Mouse (Mus musculus): ENCODE measurements around the gene Abcd1.
"Not testable (repeated sequence)": the region's sequence is repeated elsewhere in the genome, so short reads cannot be mapped to it uniquely, and the experiment has no call there.

The Abcd1 gene

DNA sequence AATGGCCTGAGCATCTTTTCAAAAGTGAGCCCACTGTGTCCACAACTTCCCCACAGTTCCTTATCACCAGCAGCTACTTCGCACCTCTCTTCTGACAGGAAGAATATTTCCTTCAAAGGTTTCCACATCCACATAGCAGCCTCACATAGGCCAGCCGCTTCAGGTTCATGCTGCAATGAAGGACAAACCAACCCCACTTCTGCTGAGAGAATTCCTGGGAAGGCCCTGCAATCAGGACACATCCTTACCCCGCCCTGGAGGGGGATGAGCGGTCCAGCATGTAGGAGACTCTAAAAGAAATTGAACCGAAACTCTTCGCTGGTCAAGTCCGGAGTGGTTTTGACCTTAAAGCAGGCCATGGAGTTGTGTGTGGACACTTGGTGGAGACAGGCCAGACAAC lies 23.4 kb downstream of the Abcd1 start:
- DNase-seq (ENCODE audit: low spot score in 2 of 2), result not testable (repeated sequence)

DNA sequence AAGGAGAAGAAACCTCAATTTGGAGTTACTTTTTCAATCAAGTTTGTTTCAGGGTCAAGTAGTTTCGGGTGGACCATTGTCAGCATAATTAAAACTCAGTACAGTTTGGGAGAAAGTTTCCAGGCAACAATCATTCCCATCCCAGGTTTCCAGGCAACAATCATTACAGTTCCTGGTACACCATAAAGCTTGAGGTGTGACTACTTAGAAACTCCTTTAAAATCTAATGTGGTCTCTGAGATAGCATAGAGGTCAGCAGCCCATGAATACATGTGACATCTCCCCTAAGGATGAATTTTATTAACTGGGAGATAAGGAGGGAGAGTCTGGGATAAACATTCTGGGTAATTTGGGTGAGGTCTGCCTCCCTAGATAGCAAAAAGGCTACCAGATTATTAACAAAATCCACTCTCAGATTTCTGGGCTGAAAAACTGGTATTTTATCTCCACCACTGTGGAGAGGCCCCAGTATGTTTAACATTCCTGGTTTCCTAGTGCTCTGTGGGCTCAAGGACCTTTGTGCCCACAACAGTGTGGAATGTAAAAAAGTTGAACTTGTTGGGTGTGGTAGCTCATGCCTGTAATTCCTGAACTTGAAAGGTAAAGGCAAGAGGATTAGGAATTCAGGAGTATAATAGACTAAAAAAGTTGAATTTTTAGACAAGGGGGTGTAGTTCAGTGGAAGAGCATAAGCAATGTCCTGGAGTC lies 28.5 kb downstream of the Abcd1 start:
- DNase-seq (ENCODE audit: low spot score in 2 of 2), result no peak

DNA sequence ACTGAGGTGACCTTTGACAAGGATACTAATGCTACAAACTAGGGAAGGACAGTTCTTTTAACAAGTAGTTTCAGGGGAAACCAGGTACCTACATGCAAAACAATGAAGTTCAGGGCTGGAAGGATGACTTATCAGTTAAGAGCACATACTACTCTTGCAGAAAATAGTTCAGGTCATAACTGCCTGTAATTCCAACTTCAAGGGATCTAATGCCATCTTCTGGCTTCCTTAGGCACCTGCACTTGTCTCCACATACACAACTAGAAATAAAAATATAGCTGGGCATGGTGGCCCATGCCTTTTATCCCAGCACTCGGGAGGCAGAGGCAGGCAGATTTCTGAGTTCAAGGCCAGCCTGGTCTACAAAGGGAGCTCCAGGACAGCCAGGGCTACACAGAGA lies 32.6 kb downstream of the Abcd1 start:
- DNase-seq (ENCODE audit: low spot score in 2 of 2), result no peak

DNA sequence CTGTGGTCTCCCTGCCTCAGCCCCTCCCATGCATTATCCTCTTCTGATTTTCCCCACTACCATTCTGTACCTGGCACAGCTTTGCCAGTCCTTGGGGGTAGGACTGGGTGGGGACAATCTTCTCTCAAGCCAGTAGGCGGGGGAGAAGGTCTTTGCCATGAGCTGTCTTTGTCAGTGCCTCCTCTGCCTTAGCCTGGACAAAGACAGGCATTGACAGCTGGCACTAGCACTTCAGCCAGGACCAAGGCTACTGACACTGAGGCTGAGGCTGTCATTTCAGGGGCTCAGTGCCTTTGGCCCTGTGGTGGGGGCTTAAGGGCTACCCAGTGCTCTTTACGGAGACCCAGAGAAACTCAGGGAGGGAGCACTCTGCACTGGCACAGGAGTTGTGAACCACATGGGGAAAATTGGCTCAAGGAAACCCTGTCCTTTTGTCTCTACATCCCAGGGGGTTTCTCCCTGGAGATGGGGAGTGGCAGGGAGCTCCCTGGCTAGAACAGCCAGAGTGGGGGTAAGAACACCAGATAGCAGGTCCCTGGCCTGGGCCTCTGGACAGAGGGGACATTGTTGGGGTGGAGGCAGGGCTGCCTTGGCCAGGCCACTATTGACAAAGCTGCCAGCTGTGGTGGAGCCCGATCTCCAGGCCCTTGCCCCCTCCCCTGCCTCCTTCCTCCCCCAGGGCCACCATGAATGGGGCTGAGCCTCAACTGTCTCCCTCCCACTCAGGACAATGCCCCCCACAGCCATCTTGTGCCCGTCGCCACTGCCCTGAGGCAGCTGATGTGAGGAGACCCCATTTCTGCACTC lies 40.1 kb downstream of the Abcd1 start, which contains the start of gene Plxnb3:
Gene Plxnb3, plus strand, starts transcription at position 757 of the 807 bp plus-strand sequence.
- DNase-seq (ENCODE audit: low spot score in 2 of 2), result no peak

DNA sequence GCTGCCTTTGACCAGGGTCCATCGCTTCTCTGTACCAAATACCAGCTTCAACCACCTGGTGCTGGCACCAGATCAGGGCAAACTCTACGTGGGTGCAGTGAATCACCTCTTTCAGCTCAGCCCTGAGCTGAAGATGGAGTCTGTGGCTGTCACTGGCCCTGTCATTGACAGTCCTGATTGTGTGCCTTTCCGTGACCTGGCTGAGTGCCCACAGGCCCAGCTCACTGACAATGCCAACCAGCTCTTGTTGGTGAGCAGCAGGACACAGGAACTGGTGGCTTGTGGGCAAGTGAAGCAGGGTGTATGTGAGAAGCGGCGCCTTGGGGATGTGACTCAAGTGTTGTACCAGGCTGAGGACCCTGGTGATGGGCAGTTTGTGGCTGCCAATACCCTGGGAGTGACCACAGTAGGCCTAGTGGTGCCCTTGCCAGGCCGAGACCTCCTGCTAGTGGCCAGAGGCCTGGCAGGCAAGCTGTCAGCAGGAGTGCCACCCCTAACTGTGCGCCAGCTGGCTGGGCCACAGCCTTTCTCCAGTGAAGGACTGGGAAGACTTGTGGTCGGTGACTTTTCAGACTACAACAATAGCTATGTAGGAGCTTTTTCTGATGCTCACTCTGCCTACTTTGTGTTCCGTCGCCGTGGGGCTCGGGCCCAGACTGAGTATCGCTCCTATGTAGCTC lies 42.4 kb downstream of the Abcd1 start:
- no peak for DNase-seq (ENCODE audit: low spot score in 2 of 2)

DNA sequence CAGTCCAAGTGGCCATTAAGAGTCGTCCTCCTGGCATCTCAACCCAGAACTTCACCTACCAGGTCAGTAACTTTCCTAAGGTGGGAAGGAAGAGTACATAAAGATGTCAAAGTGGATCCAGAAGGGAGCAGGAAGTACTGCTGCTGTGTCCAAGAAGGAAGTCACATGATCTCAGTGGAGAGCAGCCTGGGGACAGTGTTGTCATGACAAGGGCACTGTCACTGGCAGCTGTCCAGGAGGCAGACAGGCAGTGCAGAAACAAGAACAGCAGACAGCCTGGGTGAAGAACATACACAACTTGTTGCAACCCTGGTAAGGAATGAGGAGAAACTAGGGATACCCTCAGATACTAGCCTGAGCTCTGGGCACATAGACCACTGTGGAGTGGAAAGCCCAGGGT lies 48.9 kb downstream of the Abcd1 start:
- no peak for DNase-seq (ENCODE audit: low spot score in 2 of 2)

DNA sequence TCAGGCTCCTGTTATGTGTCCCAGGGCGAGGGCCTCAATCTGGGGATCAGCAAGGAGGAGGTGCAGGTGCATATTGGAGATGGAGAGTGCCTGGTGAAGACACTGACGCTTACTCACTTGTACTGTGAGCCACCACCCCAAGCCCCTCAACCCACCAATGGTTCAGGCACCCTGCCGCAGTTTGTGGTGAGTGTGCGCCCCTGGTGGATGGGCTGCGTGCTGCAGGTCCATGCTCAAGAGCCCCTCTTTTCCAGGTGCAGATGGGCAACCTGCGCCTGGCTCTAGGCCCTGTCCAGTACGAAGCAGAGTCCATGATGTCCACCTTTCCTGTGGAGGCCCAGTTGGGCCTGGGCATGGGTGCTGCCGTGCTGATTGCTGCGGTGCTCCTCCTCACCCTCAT lies 50.9 kb downstream of the Abcd1 start:
- DNase-seq (ENCODE audit: low spot score in 2 of 2), result peak; percentile 25 to 36

DNA sequence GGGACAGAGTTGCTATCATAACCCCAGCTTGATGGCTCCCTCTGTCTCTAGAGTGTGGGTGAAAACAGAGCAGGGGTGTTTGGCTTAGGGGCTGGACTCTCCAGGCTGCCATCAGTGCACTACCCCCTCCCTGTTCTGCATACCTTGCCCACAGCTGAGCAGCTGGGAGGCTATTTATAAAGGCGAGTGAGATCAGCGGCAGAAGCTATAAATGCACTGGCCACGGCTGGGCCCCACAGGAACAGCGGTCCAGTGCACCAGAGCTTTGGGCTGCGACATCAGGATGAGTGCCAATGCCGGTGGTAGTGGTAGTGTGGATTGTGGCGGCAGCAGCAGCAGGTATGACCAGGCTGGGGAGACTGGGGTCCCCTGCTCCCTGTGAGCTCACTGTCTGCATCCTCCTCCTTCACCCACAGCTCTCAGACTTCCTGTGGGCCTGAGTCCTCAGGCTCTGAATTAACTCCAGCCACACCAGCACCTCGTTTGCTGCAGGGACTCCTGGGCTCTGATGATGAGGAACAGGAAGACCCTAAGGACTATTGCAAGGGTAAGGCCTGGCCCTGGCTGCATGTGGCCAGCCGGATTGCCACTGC lies 57.9 kb downstream of the Abcd1 start, which contains the start of gene Srpk3:
Gene Srpk3, plus strand, starts transcription at position 238 of the 593 bp plus-strand sequence.
- no peak for DNase-seq (ENCODE audit: low spot score in 2 of 2)

DNA sequence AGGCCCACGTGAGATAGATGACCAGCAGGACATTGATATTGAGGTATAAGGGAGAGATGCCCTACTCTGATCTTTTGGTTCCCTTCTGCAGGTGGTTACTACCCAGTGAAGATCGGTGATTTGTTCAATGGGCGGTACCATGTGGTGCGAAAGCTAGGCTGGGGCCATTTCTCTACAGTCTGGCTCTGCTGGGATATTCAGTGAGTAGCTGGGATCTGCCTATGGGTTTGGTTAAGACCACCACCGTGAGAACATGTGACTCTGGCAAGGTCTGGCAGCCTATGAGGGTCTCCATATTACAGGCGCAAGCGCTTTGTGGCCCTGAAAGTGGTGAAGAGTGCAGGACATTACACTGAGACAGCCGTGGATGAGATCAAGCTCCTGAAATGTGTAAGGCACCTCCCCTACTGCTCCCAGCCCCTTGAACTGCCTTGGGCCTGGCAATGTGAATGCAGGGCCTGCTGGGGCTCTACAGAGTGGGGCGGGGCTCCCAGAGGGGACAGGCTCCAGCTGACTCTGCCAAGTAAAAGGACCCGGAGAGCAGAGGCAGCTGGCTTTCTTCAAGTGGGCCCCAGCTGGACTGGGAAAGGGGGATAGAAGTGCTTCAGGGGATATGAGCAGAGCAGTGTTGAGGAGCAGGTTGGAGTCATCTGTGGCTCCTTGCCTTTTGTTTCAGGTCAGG lies 58.5 kb downstream of the Abcd1 start:
- DNase-seq (ENCODE audit: low spot score in 2 of 2), result no peak

DNA sequence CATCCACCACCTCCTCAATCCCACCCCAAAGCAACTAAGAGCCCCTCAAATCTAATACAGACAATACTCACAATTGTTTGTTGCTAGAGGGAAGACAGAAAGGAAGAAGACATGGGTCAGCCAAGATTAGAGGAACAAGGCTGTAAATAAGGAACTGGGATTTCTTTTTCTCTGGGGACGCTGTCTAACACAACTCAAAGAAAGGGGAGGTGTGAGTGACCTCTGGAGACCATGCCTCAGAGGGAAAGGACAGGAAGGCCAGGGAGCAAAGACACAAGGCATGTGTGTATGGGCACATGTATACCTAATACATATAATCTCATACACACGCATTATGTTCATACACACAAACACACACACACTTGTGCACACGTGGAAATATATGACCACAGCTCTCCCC lies 65.8 kb downstream of the Abcd1 start:
- no peak for DNase-seq (ENCODE audit: low spot score in 2 of 2)

DNA sequence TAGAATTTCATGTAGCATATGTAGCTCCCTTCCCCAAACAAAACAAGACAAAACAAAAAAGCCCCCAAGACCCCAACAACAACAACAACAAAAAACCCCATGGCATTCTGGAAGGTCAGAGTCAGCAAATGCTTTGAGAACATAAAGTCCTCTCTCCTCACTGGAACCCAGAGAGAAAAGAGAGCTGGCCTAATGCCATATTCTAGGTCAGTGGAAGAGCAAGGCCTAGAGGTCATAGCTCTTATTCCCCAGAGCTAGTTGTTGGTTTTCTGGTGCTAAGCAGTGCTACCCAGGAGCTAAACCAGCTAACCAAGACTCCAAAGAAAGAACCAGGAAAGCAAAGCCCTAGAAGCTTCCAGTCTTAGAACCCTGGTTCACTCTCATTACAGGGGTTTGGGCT lies 69.3 kb downstream of the Abcd1 start:
- DNase-seq (ENCODE audit: low spot score in 2 of 2), result no peak

DNA sequence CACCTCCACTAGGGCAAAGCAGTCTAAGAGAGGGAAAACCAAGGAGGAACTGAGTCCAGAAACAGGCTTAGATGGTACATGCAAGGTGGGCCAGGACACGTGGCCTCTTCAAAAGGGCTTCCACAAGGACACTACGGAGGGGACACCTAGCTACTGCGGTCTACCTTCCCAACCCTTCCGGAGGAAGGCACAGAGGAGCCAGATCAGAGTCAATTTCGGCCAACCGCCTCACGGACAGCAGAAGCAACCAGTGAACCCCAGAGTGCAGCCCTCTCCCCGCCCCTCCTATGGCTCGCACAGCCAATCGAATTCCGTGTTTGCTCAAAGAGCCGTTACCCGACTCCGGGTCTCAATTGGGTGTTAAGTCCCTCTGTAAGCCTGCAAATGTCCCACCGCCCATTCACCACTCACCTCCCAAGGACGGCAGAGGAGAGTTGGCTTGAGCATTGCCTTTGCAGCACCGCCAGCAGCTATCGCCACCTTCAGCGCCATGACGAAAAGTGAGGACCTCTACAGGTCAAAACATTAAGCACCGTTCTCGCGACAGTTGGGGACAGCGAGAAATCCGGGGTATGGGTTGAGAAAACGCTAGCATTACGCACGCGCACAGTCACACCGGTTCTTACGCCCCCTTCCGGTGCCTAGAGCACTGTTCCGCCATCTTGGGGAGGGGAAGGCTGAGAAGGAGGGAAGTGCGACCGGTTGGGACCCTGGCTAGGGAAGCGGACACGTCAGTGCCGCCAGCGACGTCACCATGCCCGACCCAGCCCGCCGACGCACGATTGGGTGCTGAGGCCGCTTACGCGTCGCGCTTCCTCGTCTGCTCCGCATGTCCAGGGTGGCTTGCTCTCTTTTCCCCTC lies 70.2 kb downstream of the Abcd1 start, which contains the start of the genes Idh3g and Ssr4:
Gene Idh3g, minus strand, starts transcription at position 534 of the 861 bp plus-strand sequence.
Gene Ssr4, plus strand, starts transcription at position 665 of the 861 bp plus-strand sequence.
- DNase-seq (ENCODE audit: low spot score in 2 of 2), result peak; percentile 90 to 91

DNA sequence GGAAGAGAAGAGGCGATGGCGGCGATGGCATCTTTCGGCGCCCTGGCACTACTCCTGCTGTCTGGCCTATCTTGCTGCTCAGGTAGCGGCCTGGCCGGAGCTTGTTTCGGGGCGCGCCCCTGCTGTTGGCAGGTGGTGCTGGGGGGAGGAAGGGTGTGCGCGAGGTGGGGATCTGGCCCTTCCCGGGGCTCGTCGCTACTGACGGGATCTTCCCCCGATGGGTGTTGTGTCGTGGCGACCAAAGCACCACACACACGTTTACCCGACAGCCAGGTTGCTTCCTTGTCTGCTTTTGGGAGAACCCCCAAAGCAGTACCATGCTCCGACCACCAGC lies 70.8 kb downstream of the Abcd1 start:
- DNase-seq (ENCODE audit: low spot score in 2 of 2), result no peak

All from thymus, postnatal 10 days (tissue).